Mouse (Mus musculus): Measurements from ENCODE around the gene Hhex. TPM values are rescaled to one million over a fixed set of nuclear protein-coding genes. Genes with fewer than 3 reads are reported as not detected.

Gene Hhex
- polyA plus RNA-seq, 1 experiment from 2014 or later = 5.1 TPM

Other genes starting within 250 kb of the Hhex start
- gene March5, start 227.3 kb upstream of the Hhex start, polyA plus RNA-seq (2014; fragmentation: Nextera tagmentation; extraction: Ambion mirVana) = 123 and 130 TPM in 2 replicates
- 10.8 and 11.5 TPM in 2 replicates for gene Cpeb3, start 226.2 kb upstream of the Hhex start, polyA plus RNA-seq (2014; fragmentation: Nextera tagmentation; extraction: Ambion mirVana)
- gene Ide, start 97.0 kb upstream of the Hhex start, polyA plus RNA-seq (2014; fragmentation: Nextera tagmentation; extraction: Ambion mirVana) = 54.3 and 65.3 TPM in 2 replicates
- 10.5 and 12.5 TPM in 2 replicates for gene Kif11, start 58.4 kb upstream of the Hhex start, polyA plus RNA-seq (2014; fragmentation: Nextera tagmentation; extraction: Ambion mirVana)
- gene Exoc6, start 115.6 kb downstream of the Hhex start, polyA plus RNA-seq (2014; fragmentation: Nextera tagmentation; extraction: Ambion mirVana) = 25.5 and 26.2 TPM in 2 replicates